Mouse (Mus musculus) kidney, postnatal 36 days (tissue): ENCODE measurements around the gene Cars.

ENCODE experiments used
- DNase-seq, 2 experiments: peaks; one replicate each; pipeline ENCODE4 v3.0.0; 2021 to 2022; ENCODE audit warnings: mixed read lengths in 2 of 2

The Cars gene

DNA sequence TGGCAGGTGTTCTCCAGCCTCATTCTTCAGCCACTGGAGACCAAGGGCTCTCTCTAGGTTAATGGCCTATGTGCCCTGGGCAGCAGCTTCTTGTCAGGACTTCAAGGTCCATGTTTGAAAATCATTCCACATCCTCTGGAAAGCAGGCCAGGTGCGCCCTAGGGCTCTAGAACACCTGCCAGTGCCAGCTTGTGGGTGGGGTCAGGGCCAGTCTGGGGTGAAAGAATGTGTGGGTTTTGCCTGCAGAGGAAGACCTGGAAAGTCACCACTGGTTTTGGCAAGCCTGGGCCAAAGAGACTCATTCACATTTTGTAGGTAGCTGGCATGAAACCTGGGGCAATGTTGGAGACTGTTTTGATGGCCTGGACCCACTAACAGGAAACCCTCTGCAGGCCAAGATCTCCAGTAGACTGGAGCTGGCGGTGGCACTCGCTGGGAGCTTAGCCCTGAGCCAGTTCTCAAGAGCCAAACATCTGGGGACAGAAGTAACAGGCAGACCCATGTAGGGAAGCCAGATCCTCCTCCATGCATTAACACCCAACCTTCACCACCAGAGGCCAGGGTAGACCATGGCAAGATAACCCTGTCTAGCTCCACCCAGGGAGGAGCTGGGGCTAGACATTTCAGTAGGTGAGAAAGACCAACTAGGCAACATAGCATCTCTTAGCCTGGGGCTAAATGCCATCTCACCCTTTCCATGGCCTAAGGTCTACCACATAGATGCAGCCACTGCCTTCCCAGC lies 89.1 kb downstream of the Cars start:
- peak; percentile 60 to 61 for DNase-seq

GRCm38 (mm10) chr7:143509566-143509965 lies 90.3 kb downstream of the Cars start:
- DNase-seq = peak; percentile 62 to 64
